Mouse (Mus musculus) stomach, embryonic 16.5 days (tissue): ENCODE measurements around the gene Rpusd3. TPM values are rescaled to one million over a fixed set of nuclear protein-coding genes. Genes with fewer than 3 reads are reported as not detected.

Experiments
- ATAC-seq: fragments of 200-750 bp; cut with Nextera tagmentation; 2 replicates; pipeline ENCODE4 v1.8.0; 2017; ENCODE audit warnings: moderate number of reproducible peaks, moderate TSS enrichment; ENCODE audit not compliant: insufficient read depth, low FRiP score
- H3K27ac ChIP-seq: fragments of 300-500 bp; sonication (generic); 2 replicates; pipeline ENCODE4 v1.5.1; 2014; ENCODE audit warnings: low read length
- H3K27me3 ChIP-seq: fragments of 300-500 bp; sonication (generic); 2 replicates; pipeline ENCODE4 v1.6.1; 2014; ENCODE audit warnings: low read length, control low read depth, mixed read lengths; ENCODE audit not compliant: control insufficient read depth, insufficient read depth
- H3K36me3 ChIP-seq: fragments of 300-500 bp; sonication (generic); 2 replicates; pipeline ENCODE4 v1.6.1; 2014; ENCODE audit warnings: low read length; ENCODE audit not compliant: control insufficient read depth, insufficient read depth
- H3K4me1 ChIP-seq: fragments of 300-500 bp; sonication (generic); 2 replicates; pipeline ENCODE4 v1.6.1; 2014; ENCODE audit warnings: low read length, control low read depth, mixed read lengths; ENCODE audit not compliant: control insufficient read depth, insufficient read depth
- H3K4me2 ChIP-seq: fragments of 300-500 bp; sonication (generic); 2 replicates; pipeline ENCODE4 v1.6.1; 2014; ENCODE audit warnings: low read depth, low read length, mixed read lengths
- H3K4me3 ChIP-seq: fragments of 300-500 bp; sonication (generic); replicated peaks from 2 replicates; pipeline ENCODE4 v1.5.1; 2014; ENCODE audit warnings: mild to moderate bottlenecking, low read length
- H3K9ac ChIP-seq: fragments of 300-500 bp; sonication (generic); 2 replicates; pipeline ENCODE4 v1.6.1; 2014; ENCODE audit warnings: low read length
- H3K9me3 ChIP-seq: fragments of 300-500 bp; sonication (generic); replicated peaks from 2 replicates; pipeline ENCODE4 v1.6.1; 2016; ENCODE audit warnings: low read length, control low read depth; ENCODE audit not compliant: control insufficient read depth
- WGBS: fragments of 180-500 bp; shearing (Covaris S2); extraction: QIAGEN DNeasy Blood & Tissue Kit; methylation state at CpG from one replicate; pipeline ENCODE4 v1.1.7; 2014; 5-methylcytosine and 5-hydroxymethylcytosine counted together
- microRNA-seq: library from miRNA; unstranded; fragments of <30 nt; microRNA quantifications from one replicate; pipeline ENCODE4, GENCODE M21; 2016
- polyA plus RNA-seq: library from polyadenylated mRNA; unstranded; fragments of >200 nt; fragmentation: Nextera tagmentation; extraction: Ambion mirVana; gene quantifications from 2 replicates; pipeline ENCODE4 v1.2.1, GENCODE M21; 2015

The Rpusd3 gene
- polyA plus RNA-seq, 1 experiment from 2014 or later = 14.7 TPM

GRCm38 (mm10) chr6:113368577-113368976 lies 50.6 kb downstream of the Rpusd3 start:
- Histone ChIP-seq H3K4me2 (no peak overlapping the region), H3K4me3 (no peak overlapping the region), H3K4me1 (no peaks in the 10 kb centered on the region), H3K27ac (no peak overlapping the region), H3K9me3 (no peaks in the 10 kb centered on the region), H3K27me3 (no peaks in the 10 kb centered on the region), H3K9ac (no peak overlapping the region), H3K36me3 (0 out of 2 replicates have a peak, but pooled peaks cover 3% of the 10 kb centered on the region)
- ATAC-seq = no peak
- 88% methylated on average over 5 of the region's 5 CpGs for WGBS

GRCm38 (mm10) chr6:113368124-113368523 lies 51.0 kb downstream of the Rpusd3 start:
- 86% methylated on average over 7 of the region's 7 CpGs for WGBS
- Histone ChIP-seq H3K27me3 (no peaks in the 10 kb centered on the region), H3K27ac (no peak overlapping the region), H3K4me1 (no peaks in the 10 kb centered on the region), H3K4me3 (no peak overlapping the region), H3K9me3 (no peaks in the 10 kb centered on the region), H3K9ac (no peak overlapping the region), H3K36me3 (0 out of 2 replicates have a peak, but pooled peaks cover 3% of the 10 kb centered on the region), H3K4me2 (no peak overlapping the region)
- no peak for ATAC-seq

DNA sequence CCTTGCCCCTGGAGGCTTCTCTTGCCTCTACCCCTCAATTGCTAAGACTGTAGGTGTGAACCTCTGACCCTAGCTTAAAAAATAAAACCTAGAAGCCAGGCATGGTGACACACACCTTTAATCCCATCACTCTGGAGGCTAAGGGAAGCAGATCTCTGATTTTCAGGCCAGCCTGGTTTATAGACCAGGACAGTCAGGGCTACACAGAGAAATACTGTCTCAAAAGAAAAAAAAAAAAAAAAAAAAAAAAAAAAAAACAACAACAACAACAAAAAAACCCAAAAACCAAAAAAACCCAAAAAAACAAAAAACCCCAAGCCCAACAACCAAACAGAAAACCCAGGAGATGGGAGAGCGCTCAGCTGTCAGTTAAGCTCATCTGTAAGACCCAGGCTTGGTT lies 51.6 kb downstream of the Rpusd3 start:
- no peak for ATAC-seq
- Histone ChIP-seq H3K27me3 (no peaks in the 10 kb centered on the region), H3K4me2 (no peak overlapping the region), H3K4me1 (no peaks in the 10 kb centered on the region), H3K9me3 (no peaks in the 10 kb centered on the region), H3K4me3 (no peak overlapping the region), H3K9ac (no peak overlapping the region), H3K36me3 (0 out of 2 replicates have a peak, but pooled peaks cover 3% of the 10 kb centered on the region), H3K27ac (no peak overlapping the region)
- WGBS = 96% methylated on average over 1 of the region's 1 CpGs

- H3K4me2 ChIP-seq = no peak overlapping the region
- 0 out of 2 replicates have a peak, but pooled peaks cover 3% of the 10 kb centered on the region for H3K36me3 ChIP-seq
- no peak overlapping the region for H3K9ac ChIP-seq
- 85% methylated on average over 6 of the region's 6 CpGs for WGBS
- H3K27me3 ChIP-seq = no peaks in the 10 kb centered on the region
- no peak overlapping the region for H3K27ac ChIP-seq
- H3K9me3 ChIP-seq = no peaks in the 10 kb centered on the region
- no peak for ATAC-seq
- no peak overlapping the region for H3K4me3 ChIP-seq
- no peaks in the 10 kb centered on the region for H3K4me1 ChIP-seq
These were observed 52.5 kb downstream of the Rpusd3 start for GRCm38 (mm10) chr6:113366639-113367038.

Small RNA genes within 50 kb of the gene (microRNA-seq; reads per million reads assigned to microRNA genes)
- gene Gm24387 = not detected

Other genes with a start within 250 kb of the Rpusd3 start
- 1.3 and 1.6 TPM in 2 replicates for gene Lhfpl4, start 224.0 kb downstream of the Rpusd3 start, polyA plus RNA-seq
- gene Mtmr14, start 181.5 kb downstream of the Rpusd3 start, polyA plus RNA-seq = 25.9 and 26.2 TPM in 2 replicates
- gene Cpne9, start 137.0 kb downstream of the Rpusd3 start, polyA plus RNA-seq = 0.06 TPM in 1 of 2 replicates, not detected in the other
- 12.9 and 13.6 TPM in 2 replicates for gene Brpf1, start 112.2 kb downstream of the Rpusd3 start, polyA plus RNA-seq
- gene Ogg1, start 92.4 kb downstream of the Rpusd3 start, polyA plus RNA-seq = 12.0 and 12.6 TPM in 2 replicates
- 82.5 and 87.8 TPM in 2 replicates for gene Camk1, start 75.4 kb downstream of the Rpusd3 start, polyA plus RNA-seq
- 39.6 and 44.9 TPM in 2 replicates for gene Tada3, start 41.5 kb downstream of the Rpusd3 start, polyA plus RNA-seq
- 377 and 396 TPM in 2 replicates for gene Arpc4, start 41.2 kb downstream of the Rpusd3 start, polyA plus RNA-seq
- gene Ttll3, start 30.1 kb downstream of the Rpusd3 start, polyA plus RNA-seq = 4.0 and 4.6 TPM in 2 replicates
- 3.6 and 4.2 TPM in 2 replicates for gene Cidec, start 16.4 kb upstream of the Rpusd3 start, polyA plus RNA-seq
- 86.0 and 88.5 TPM in 2 replicates for gene Jagn1, start 23.2 kb upstream of the Rpusd3 start, polyA plus RNA-seq
- gene Il17re, start 39.1 kb upstream of the Rpusd3 start, polyA plus RNA-seq = 21.1 and 28.9 TPM in 2 replicates
- 36.8 and 45.0 TPM in 2 replicates for gene Il17rc, start 52.1 kb upstream of the Rpusd3 start, polyA plus RNA-seq
- gene Creld1, start 64.0 kb upstream of the Rpusd3 start, polyA plus RNA-seq = 22.9 and 23.9 TPM in 2 replicates
- gene Prrt3, start 82.6 kb upstream of the Rpusd3 start, polyA plus RNA-seq = 0.19 and 0.52 TPM in 2 replicates
- 97.6 and 99.6 TPM in 2 replicates for gene Emc3, start 112.3 kb upstream of the Rpusd3 start, polyA plus RNA-seq
- gene Fancd2, start 112.3 kb upstream of the Rpusd3 start, polyA plus RNA-seq = 7.8 and 8.8 TPM in 2 replicates
- gene Fancd2os, start 181.4 kb upstream of the Rpusd3 start, polyA plus RNA-seq = 0.18 TPM in 1 of 2 replicates, not detected in the other
- gene Brk1, start 185.4 kb upstream of the Rpusd3 start, polyA plus RNA-seq = 204 and 207 TPM in 2 replicates
- 34.4 and 35.9 TPM in 2 replicates for gene Vhl, start 204.6 kb upstream of the Rpusd3 start, polyA plus RNA-seq
- 9.3 and 12.0 TPM in 2 replicates for gene Irak2, start 219.1 kb upstream of the Rpusd3 start, polyA plus RNA-seq